Mouse (Mus musculus) kidney, embryonic 16.5 days (tissue): Measurements from ENCODE around the gene Rnf146. TPM values are rescaled to one million over a fixed set of nuclear protein-coding genes. Genes with fewer than 3 reads are reported as not detected.

Experiments used
- ATAC-seq: fragments of 200-750 bp; cut with Nextera tagmentation; 2 replicates; pipeline ENCODE4 v1.8.0; 2017; ENCODE audit warnings: moderate TSS enrichment; ENCODE audit not compliant: low FRiP score, low TSS enrichment
- H3K27ac ChIP-seq: fragments of 300-500 bp; sonication (generic); 2 replicates; pipeline ENCODE4 v1.5.1; 2014; ENCODE audit warnings: low read length
- H3K27me3 ChIP-seq: fragments of 300-500 bp; sonication (generic); 2 replicates; pipeline ENCODE4 v1.6.1; 2014; ENCODE audit warnings: low read length, control low read depth, mixed read lengths; ENCODE audit not compliant: insufficient read depth
- H3K36me3 ChIP-seq: fragments of 300-500 bp; sonication (generic); 2 replicates; pipeline ENCODE4 v1.6.1; 2014; ENCODE audit warnings: low read length, control low read depth, mixed read lengths; ENCODE audit not compliant: insufficient read depth
- H3K4me1 ChIP-seq: fragments of 300-500 bp; sonication (generic); 2 replicates; pipeline ENCODE4 v1.6.1; 2014; ENCODE audit warnings: low read length, control low read depth, mixed read lengths; ENCODE audit not compliant: insufficient read depth
- H3K4me2 ChIP-seq: fragments of 300-500 bp; sonication (generic); replicated peaks from 2 replicates; pipeline ENCODE4 v1.6.1; 2014; ENCODE audit warnings: low read depth, low read length
- H3K4me3 ChIP-seq: fragments of 300-500 bp; sonication (generic); 2 replicates; pipeline ENCODE4 v1.5.1; 2014; ENCODE audit warnings: mild to moderate bottlenecking, low read length
- H3K9ac ChIP-seq: fragments of 300-500 bp; sonication (generic); replicated peaks from 2 replicates; pipeline ENCODE4 v1.6.1; 2014; ENCODE audit warnings: low read length
- H3K9me3 ChIP-seq: fragments of 300-500 bp; sonication (generic); 2 replicates; pipeline ENCODE4 v1.6.1; 2016; ENCODE audit warnings: low read length, control low read depth
- WGBS: fragments of 180-500 bp; shearing (Covaris S2); extraction: QIAGEN DNeasy Blood & Tissue Kit; methylation state at CpG from one replicate; pipeline ENCODE4 v1.1.7; 2014; 5-methylcytosine and 5-hydroxymethylcytosine counted together
- polyA plus RNA-seq: library from polyadenylated mRNA; unstranded; fragments of >200 nt; fragmentation: Nextera tagmentation; extraction: Ambion mirVana; gene quantifications from 2 replicates; pipeline ENCODE4 v1.2.1, GENCODE M21; 2015

Rnf146 gene
- polyA plus RNA-seq, 1 experiment from 2014 or later: 57.4 TPM

DNA sequence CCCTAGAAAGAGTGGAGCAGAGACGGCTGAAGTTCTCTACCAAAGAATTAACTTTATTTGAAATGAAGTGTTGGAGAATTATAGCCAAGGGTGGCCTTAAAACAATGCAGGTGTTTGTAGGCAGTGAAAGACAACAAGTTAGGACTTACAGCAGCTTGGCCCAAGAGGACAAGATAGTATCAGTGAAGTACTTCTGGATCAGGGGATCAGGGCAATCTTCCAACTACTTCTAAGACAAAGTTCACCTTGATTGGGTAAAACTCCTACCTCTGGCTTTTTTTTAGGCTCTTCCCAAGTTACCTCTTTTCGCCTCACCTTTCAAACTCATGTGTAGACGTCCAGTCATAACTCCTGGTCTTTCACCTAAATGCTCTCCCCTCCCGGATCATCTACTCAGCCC is 60.0 kb downstream of the Rnf146 start:
- no peaks in the 10 kb centered on the region for H3K4me1 ChIP-seq
- no peak overlapping the region for H3K4me2 ChIP-seq
- no peak overlapping the region for H3K9ac ChIP-seq
- ATAC-seq: no peak
- WGBS: 96% methylated on average over 4 of the region's 4 CpGs
- H3K9me3 ChIP-seq: no peaks in the 10 kb centered on the region
- no peaks in the 10 kb centered on the region for H3K36me3 ChIP-seq
- H3K4me3 ChIP-seq: no peak overlapping the region
- H3K27me3 ChIP-seq: no peaks in the 10 kb centered on the region
- H3K27ac ChIP-seq: no peak overlapping the region

Other genes starting within 250 kb of the Rnf146 start
- gene Soga3, start 218.6 kb downstream of the Rnf146 start, polyA plus RNA-seq: 0.35 and 1.2 TPM in 2 replicates
- not detected in 2 replicates for gene Gm49353, start 163.5 kb downstream of the Rnf146 start, polyA plus RNA-seq
- 0.06 and 0.12 TPM in 2 replicates for gene 9330159F19Rik, start 150.8 kb downstream of the Rnf146 start, polyA plus RNA-seq
- gene Echdc1, start 49.3 kb downstream of the Rnf146 start, polyA plus RNA-seq: 33.2 and 33.7 TPM in 2 replicates
- 7.3 and 7.7 TPM in 2 replicates for gene Rspo3, start 173.4 kb upstream of the Rnf146 start, polyA plus RNA-seq